Mouse (Mus musculus): Measurements from ENCODE around the gene Cmc1. TPM values are rescaled to one million over a fixed set of nuclear protein-coding genes. Genes with fewer than 3 reads are reported as not detected.

Cmc1 gene
- polyA plus RNA-seq, 1 experiment: 32.7 TPM

GRCm38 (mm10) chr9:118083834-118084233, 66.1 kb downstream of the Cmc1 start:
- H3K27me3 ChIP-seq (ENCODE audit: control insufficient read depth, insufficient read depth, insufficient read length): no peaks in the 10 kb centered on the region
- H3K79me2 ChIP-seq (ENCODE audit: control insufficient read depth, insufficient read depth): no peaks in the 10 kb centered on the region

GRCm38 (mm10) chr9:118082575-118083431, 67.2 kb downstream of the Cmc1 start:
- Histone ChIP-seq H3K27me3 (ENCODE audit: control insufficient read depth, insufficient read depth, insufficient read length) (no peaks in the 10 kb centered on the region), H3K4me3 (no peak overlapping the region), H3K36me3 (ENCODE audit: control insufficient read depth, insufficient read depth) (no peaks in the 10 kb centered on the region), H3K79me2 (ENCODE audit: control insufficient read depth, insufficient read depth) (no peaks in the 10 kb centered on the region), H3K4me2 (ENCODE audit: low read depth) (no peak overlapping the region), H3ac (ENCODE audit: control insufficient read depth, insufficient read length) (no peak overlapping the region)
- TF ChIP-seq REST (IDR thresholded peaks at IDR 0.05; ENCODE audit: insufficient read depth, insufficient read length) (no peak), SRF (IDR thresholded peaks at IDR 0.05; ENCODE audit: control insufficient read depth, insufficient read length, low read depth) (no peak), POLR2AphosphoS2 (IDR thresholded peaks at IDR 0.05; ENCODE audit: insufficient read length, low read depth) (no peak), USF1 (IDR thresholded peaks at IDR 0.05; ENCODE audit: low read depth) (no peak), TCF3 (IDR thresholded peaks at IDR 0.05; ENCODE audit: insufficient read length, low read depth) (no peak), MYOD1 (IDR thresholded peaks at IDR 0.05; ENCODE audit: control insufficient read depth in 1 of 3, insufficient read length in 2 of 3, low read depth in 2 of 3) (no peak), TCF12 (IDR thresholded peaks at IDR 0.05; ENCODE audit: insufficient read depth, poor library complexity, severe bottlenecking) (no peak), MYOG (IDR thresholded peaks at IDR 0.05; ENCODE audit: control insufficient read depth in 1 of 3, insufficient read depth in 1 of 3, insufficient read length in 2 of 3, low read depth in 2 of 3) (no peak), MAX (IDR thresholded peaks at IDR 0.05; ENCODE audit: low read depth) (no peak), E2F4 (IDR thresholded peaks at IDR 0.05; ENCODE audit: insufficient read depth) (no peak), CEBPB (IDR thresholded peaks at IDR 0.05; ENCODE audit: insufficient read depth, poor library complexity, severe bottlenecking) (no peak), POLR2A (IDR thresholded peaks at IDR 0.05; ENCODE audit: insufficient read length, low read depth) (no peak)

More at GRCm38 (mm10) chr9:118083834-118084233, 66.1 kb downstream of the Cmc1 start:
- Histone ChIP-seq H3K36me3 (ENCODE audit: control insufficient read depth, insufficient read depth) (no peaks in the 10 kb centered on the region), H3K4me3 (no peak overlapping the region), H3ac (ENCODE audit: control insufficient read depth, insufficient read length) (no peak overlapping the region), H3K4me2 (ENCODE audit: low read depth) (no peak overlapping the region)
- TF ChIP-seq CEBPB (IDR thresholded peaks at IDR 0.05; ENCODE audit: insufficient read depth, poor library complexity, severe bottlenecking): no peak
- TF ChIP-seq TCF12 (IDR thresholded peaks at IDR 0.05; ENCODE audit: insufficient read depth, poor library complexity, severe bottlenecking): no peak
- no peak for TF ChIP-seq TCF3 (IDR thresholded peaks at IDR 0.05; ENCODE audit: insufficient read length, low read depth)
- TF ChIP-seq POLR2AphosphoS2 (IDR thresholded peaks at IDR 0.05; ENCODE audit: insufficient read length, low read depth): no peak
- TF ChIP-seq REST (IDR thresholded peaks at IDR 0.05; ENCODE audit: insufficient read depth, insufficient read length): no peak

- H3K36me3 ChIP-seq (ENCODE audit: control insufficient read depth, insufficient read depth): no peaks in the 10 kb centered on the region
- no peak overlapping the region for H3K4me3 ChIP-seq
- no peaks in the 10 kb centered on the region for H3K27me3 ChIP-seq (ENCODE audit: control insufficient read depth, insufficient read depth, insufficient read length)
- H3K79me2 ChIP-seq (ENCODE audit: control insufficient read depth, insufficient read depth): no peaks in the 10 kb centered on the region
- no peak overlapping the region for H3K4me2 ChIP-seq (ENCODE audit: low read depth)
- no peak overlapping the region for H3ac ChIP-seq (ENCODE audit: control insufficient read depth, insufficient read length)
- TF ChIP-seq SRF (IDR thresholded peaks at IDR 0.05; ENCODE audit: control insufficient read depth, insufficient read length, low read depth): no peak
- no peak for TF ChIP-seq POLR2A (IDR thresholded peaks at IDR 0.05; ENCODE audit: insufficient read length, low read depth)
- no peak for TF ChIP-seq POLR2AphosphoS2 (IDR thresholded peaks at IDR 0.05; ENCODE audit: insufficient read length, low read depth)
- no peak for TF ChIP-seq CEBPB (IDR thresholded peaks at IDR 0.05; ENCODE audit: insufficient read depth, poor library complexity, severe bottlenecking)
- no peak for TF ChIP-seq REST (IDR thresholded peaks at IDR 0.05; ENCODE audit: insufficient read depth, insufficient read length)
- TF ChIP-seq USF1 (IDR thresholded peaks at IDR 0.05; ENCODE audit: low read depth): no peak
- TF ChIP-seq TCF3 (IDR thresholded peaks at IDR 0.05; ENCODE audit: insufficient read length, low read depth): no peak
- no peak for TF ChIP-seq E2F4 (IDR thresholded peaks at IDR 0.05; ENCODE audit: insufficient read depth)
- TF ChIP-seq TCF12 (IDR thresholded peaks at IDR 0.05; ENCODE audit: insufficient read depth, poor library complexity, severe bottlenecking): no peak
- TF ChIP-seq MYOG (IDR thresholded peaks at IDR 0.05; ENCODE audit: control insufficient read depth in 1 of 3, insufficient read depth in 1 of 3, insufficient read length in 2 of 3, low read depth in 2 of 3): no peak
- TF ChIP-seq MAX (IDR thresholded peaks at IDR 0.05; ENCODE audit: low read depth): no peak
- no peak for TF ChIP-seq MYOD1 (IDR thresholded peaks at IDR 0.05; ENCODE audit: control insufficient read depth in 1 of 3, insufficient read length in 2 of 3, low read depth in 2 of 3)
These were observed 76.6 kb downstream of the Cmc1 start for GRCm38 (mm10) chr9:118073358-118073757.

- Histone ChIP-seq H3ac (ENCODE audit: control insufficient read depth, insufficient read length) (no peak overlapping the region), H3K4me2 (ENCODE audit: low read depth) (no peak overlapping the region), H3K36me3 (ENCODE audit: control insufficient read depth, insufficient read depth) (peaks cover 1% of the 10 kb centered on the region), H3K79me2 (ENCODE audit: control insufficient read depth, insufficient read depth) (no peaks in the 10 kb centered on the region), H3K4me3 (no peak overlapping the region), H3K27me3 (ENCODE audit: control insufficient read depth, insufficient read depth, insufficient read length) (no peaks in the 10 kb centered on the region)
- TF ChIP-seq MYOD1 (IDR thresholded peaks at IDR 0.05; ENCODE audit: control insufficient read depth in 1 of 3, insufficient read length in 2 of 3, low read depth in 2 of 3) (no peak), POLR2A (IDR thresholded peaks at IDR 0.05; ENCODE audit: insufficient read length, low read depth) (no peak), POLR2AphosphoS2 (IDR thresholded peaks at IDR 0.05; ENCODE audit: insufficient read length, low read depth) (no peak), TCF3 (IDR thresholded peaks at IDR 0.05; ENCODE audit: insufficient read length, low read depth) (no peak), MAX (IDR thresholded peaks at IDR 0.05; ENCODE audit: low read depth) (no peak), REST (IDR thresholded peaks at IDR 0.05; ENCODE audit: insufficient read depth, insufficient read length) (no peak), MYOG (IDR thresholded peaks at IDR 0.05; ENCODE audit: control insufficient read depth in 1 of 3, insufficient read depth in 1 of 3, insufficient read length in 2 of 3, low read depth in 2 of 3) (no peak), USF1 (IDR thresholded peaks at IDR 0.05; ENCODE audit: low read depth) (no peak), E2F4 (IDR thresholded peaks at IDR 0.05; ENCODE audit: insufficient read depth) (no peak)
These were observed 77.9 kb downstream of the Cmc1 start for GRCm38 (mm10) chr9:118072101-118072500.

All from myocyte (in vitro differentiated cells).